Mouse (Mus musculus) myocyte (in vitro differentiated cells): ENCODE results near the gene Prkag1.

ENCODE experiments used
- E2F4 ChIP-seq: IDR thresholded peaks from one replicate; pipeline ENCODE4 v1.6.1; 2011; ENCODE audit warnings: mild to moderate bottlenecking, control low read depth, moderate library complexity; ENCODE audit not compliant: insufficient read depth
- POLR2A ChIP-seq: IDR thresholded peaks from one replicate; pipeline ENCODE4 v1.6.1; 2011; ENCODE audit warnings: low read depth, mild to moderate bottlenecking, control low read depth, moderate library complexity; ENCODE audit not compliant: insufficient read length
- USF1 ChIP-seq: IDR thresholded peaks from one replicate; pipeline ENCODE4 v1.6.1; 2011; ENCODE audit warnings: low read depth, mild to moderate bottlenecking, control low read depth, moderate library complexity

GRCm38 (mm10) chr15:98793141-98793698 is 38.1 kb downstream of the Prkag1 start:
- TF ChIP-seq E2F4 (no peak), USF1 (no peak), POLR2A (no peak)
